Mouse (Mus musculus): Measurements from ENCODE around the gene Arhgap30. TPM values are rescaled to one million over a fixed set of nuclear protein-coding genes. Genes with fewer than 3 reads are reported as not detected.

Arhgap30 gene
- total and polyA plus RNA-seq, 2 experiments from 2014 or later, result 0.79 to 1.6 TPM

- H3K27me3 ChIP-seq (ENCODE audit: control insufficient read depth, insufficient read depth, low read length), result no peaks in the 10 kb centered on the region
- ATAC-seq (ENCODE audit: insufficient read depth, low read depth) (peak; percentile 44), DNase-seq (ENCODE audit: low spot score) (peak; percentile 21)
- peaks cover 8% of the 10 kb centered on the region; the same call in 1 of the 2 replicates for H3K4me1 ChIP-seq (ENCODE audit: control insufficient read depth, insufficient read depth)
- H3K4me2 ChIP-seq (ENCODE audit: low read depth, low read length), result no peak overlapping the region
- peak overlapping the region; percentile 40; the same call in 1 of the 2 replicates for H3K27ac ChIP-seq (ENCODE audit: low read depth)
- H3K36me3 ChIP-seq (replicated peaks; ENCODE audit: control insufficient read depth, insufficient read depth, low read length), result 0 out of 2 replicates have a peak, but pooled peaks cover 3% of the 10 kb centered on the region
- 23% methylated on average over 4 of the region's 4 CpGs for WGBS
- H3K9me3 ChIP-seq (replicated peaks; ENCODE audit: control insufficient read depth, low read length), result no peaks in the 10 kb centered on the region
- no peak overlapping the region for H3K4me3 ChIP-seq (ENCODE audit: low read depth, low read length)
- no peak for TF ChIP-seq EP300 (IDR thresholded peaks at IDR 0.05; ENCODE audit: low read depth)
- 0 out of 2 replicates have a peak, but pooled peaks have one; percentile 0 for TF ChIP-seq CTCF (IDR thresholded peaks at IDR 0.05; ENCODE audit: low read depth)
- no peak overlapping the region for H3K9ac ChIP-seq (replicated peaks; ENCODE audit: low read depth, low read length)
These were observed 36.4 kb downstream of the Arhgap30 start for GRCm38 (mm10) chr1:171425126-171425525.

- no peak overlapping the region for H3K9ac ChIP-seq (replicated peaks; ENCODE audit: low read depth, low read length)
- H3K27me3 ChIP-seq (ENCODE audit: control insufficient read depth, insufficient read depth, low read length), result no peaks in the 10 kb centered on the region
- WGBS, result 76% methylated on average over 5 of the region's 5 CpGs
- ATAC-seq (ENCODE audit: insufficient read depth, low read depth) (no peak), DNase-seq (ENCODE audit: low spot score) (no peak)
- H3K4me3 ChIP-seq (ENCODE audit: low read depth, low read length), result no peak overlapping the region
- H3K9me3 ChIP-seq (replicated peaks; ENCODE audit: control insufficient read depth, low read length), result no peaks in the 10 kb centered on the region
- no peak overlapping the region for H3K4me2 ChIP-seq (ENCODE audit: low read depth, low read length)
- no peaks in the 10 kb centered on the region for H3K4me1 ChIP-seq (ENCODE audit: control insufficient read depth, insufficient read depth)
- no peaks in the 10 kb centered on the region for H3K36me3 ChIP-seq (replicated peaks; ENCODE audit: control insufficient read depth, insufficient read depth, low read length)
- no peak overlapping the region for H3K27ac ChIP-seq (ENCODE audit: low read depth)
- TF ChIP-seq EP300 (IDR thresholded peaks at IDR 0.05; ENCODE audit: low read depth) (no peak), CTCF (IDR thresholded peaks at IDR 0.05; ENCODE audit: low read depth) (no peak)
These were observed 43.4 kb downstream of the Arhgap30 start for GRCm38 (mm10) chr1:171432158-171432557.

- Histone ChIP-seq H3K4me3 (ENCODE audit: low read depth, low read length) (no peak overlapping the region), H3K27me3 (ENCODE audit: control insufficient read depth, insufficient read depth, low read length) (no peaks in the 10 kb centered on the region), H3K4me1 (ENCODE audit: control insufficient read depth, insufficient read depth) (peaks cover 16% of the 10 kb centered on the region), H3K36me3 (replicated peaks; ENCODE audit: control insufficient read depth, insufficient read depth, low read length) (no peaks in the 10 kb centered on the region), H3K9ac (replicated peaks; ENCODE audit: low read depth, low read length) (no peak overlapping the region), H3K27ac (ENCODE audit: low read depth) (no peak overlapping the region), H3K9me3 (replicated peaks; ENCODE audit: control insufficient read depth, low read length) (no peaks in the 10 kb centered on the region), H3K4me2 (ENCODE audit: low read depth, low read length) (no peak overlapping the region)
- WGBS, result 45% methylated on average over 7 of the region's 7 CpGs
- DNase-seq (ENCODE audit: low spot score) (no peak), ATAC-seq (ENCODE audit: insufficient read depth, low read depth) (no peak)
- no peak for TF ChIP-seq CTCF (IDR thresholded peaks at IDR 0.05; ENCODE audit: low read depth)
- TF ChIP-seq EP300 (IDR thresholded peaks at IDR 0.05; ENCODE audit: low read depth), result no peak
These were observed 46.6 kb downstream of the Arhgap30 start for GRCm38 (mm10) chr1:171435288-171435814.

GRCm38 (mm10) chr1:171435974-171436373 lies 47.2 kb downstream of the Arhgap30 start:
- ATAC-seq (ENCODE audit: insufficient read depth, low read depth) (no peak), DNase-seq (ENCODE audit: low spot score) (no peak)
- 60% methylated on average over 1 of the region's 1 CpGs for WGBS
- Histone ChIP-seq H3K9me3 (replicated peaks; ENCODE audit: control insufficient read depth, low read length) (no peaks in the 10 kb centered on the region), H3K9ac (replicated peaks; ENCODE audit: low read depth, low read length) (no peak overlapping the region), H3K27me3 (ENCODE audit: control insufficient read depth, insufficient read depth, low read length) (no peaks in the 10 kb centered on the region), H3K27ac (ENCODE audit: low read depth) (no peak overlapping the region), H3K4me3 (ENCODE audit: low read depth, low read length) (no peak overlapping the region), H3K4me1 (ENCODE audit: control insufficient read depth, insufficient read depth) (peaks cover 21% of the 10 kb centered on the region), H3K36me3 (replicated peaks; ENCODE audit: control insufficient read depth, insufficient read depth, low read length) (no peaks in the 10 kb centered on the region), H3K4me2 (ENCODE audit: low read depth, low read length) (no peak overlapping the region)
- TF ChIP-seq CTCF (IDR thresholded peaks at IDR 0.05; ENCODE audit: low read depth) (no peak), EP300 (IDR thresholded peaks at IDR 0.05; ENCODE audit: low read depth) (no peak)

GRCm38 (mm10) chr1:171437264-171438013 lies 48.7 kb downstream of the Arhgap30 start, which contains the start of gene F11r:
F11r (plus strand) TSS chr1:171437535.
- WGBS, result 1% methylated on average over 46 of the region's 46 CpGs
- Histone ChIP-seq H3K4me1 (ENCODE audit: control insufficient read depth, insufficient read depth) (peaks cover 34% of the 10 kb centered on the region), H3K9ac (replicated peaks; ENCODE audit: low read depth, low read length) (peak within 1 kb of the TSS; percentile 80)

More at GRCm38 (mm10) chr1:171437264-171438013, 48.7 kb downstream of the Arhgap30 start, which contains the start of gene F11r:
- TF ChIP-seq EP300 (IDR thresholded peaks at IDR 0.05; ENCODE audit: low read depth) (no peak), CTCF (IDR thresholded peaks at IDR 0.05; ENCODE audit: low read depth) (peak; percentile 23)
- Histone ChIP-seq H3K36me3 (replicated peaks; ENCODE audit: control insufficient read depth, insufficient read depth, low read length) (no peaks in the 10 kb centered on the region), H3K4me3 (ENCODE audit: low read depth, low read length) (peak within 1 kb of the TSS; percentile 71), H3K4me2 (ENCODE audit: low read depth, low read length) (peak within 1 kb of the TSS; percentile 81), H3K27ac (ENCODE audit: low read depth) (peak within 1 kb of the TSS; percentile 88), H3K9me3 (replicated peaks; ENCODE audit: control insufficient read depth, low read length) (no peaks in the 10 kb centered on the region), H3K27me3 (ENCODE audit: control insufficient read depth, insufficient read depth, low read length) (no peaks in the 10 kb centered on the region)
- ATAC-seq (ENCODE audit: insufficient read depth, low read depth) (peak; percentile 77), DNase-seq (ENCODE audit: low spot score) (peak; percentile 74)

Measured in heart, postnatal 0 days (tissue).